Mouse (Mus musculus) heart, adult 2 months (tissue): ENCODE results near the gene Eps8.

Source experiments
- CTCF ChIP-seq: fragments of 200-600 bp; IDR thresholded peaks from 2 replicates; pipeline ENCODE4 v1.8.1; 2022; ENCODE audit warnings: antibody characterized with exemption, mild to moderate bottlenecking, moderate library complexity
- EP300 ChIP-seq: fragments of 200-500 bp; IDR thresholded peaks from 2 replicates; pipeline ENCODE4 v1.6.1; 2011; ENCODE audit warnings: low read depth, low read length, control low read depth; ENCODE audit not compliant: insufficient read depth
- POLR2A ChIP-seq: fragments of 200-500 bp; IDR thresholded peaks from 2 replicates; pipeline ENCODE4 v1.6.1; 2011; ENCODE audit warnings: mild to moderate bottlenecking, low read depth, low read length, control low read depth; ENCODE audit not compliant: insufficient read depth

DNA sequence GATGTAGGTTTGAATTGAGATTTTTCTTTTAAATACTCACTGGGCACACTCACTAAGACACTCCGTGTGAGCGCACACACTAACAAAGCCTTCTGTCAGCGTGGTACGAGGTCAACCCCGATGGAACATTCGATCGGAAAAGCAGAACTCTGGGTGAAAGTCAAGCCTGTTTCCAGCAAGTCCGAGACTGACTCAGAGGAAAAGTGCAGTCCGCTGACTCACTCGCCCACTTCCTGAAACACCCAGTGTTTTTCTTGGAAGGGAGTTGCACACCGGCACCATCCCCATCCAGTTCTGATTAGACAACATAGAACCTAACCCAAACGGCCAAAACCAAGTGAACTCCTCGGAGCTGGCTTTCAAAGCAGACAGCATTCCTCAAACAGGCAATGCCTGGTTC, 95.8 kb downstream of the Eps8 start:
- TF ChIP-seq CTCF = no peak
- TF ChIP-seq POLR2A = peak; percentile 57; the same call in 1 of the 2 replicates
- peak; percentile 99 for TF ChIP-seq EP300
